Mouse (Mus musculus) heart, postnatal 0 days (tissue): Measurements from ENCODE around the gene Ntng1. TPM values are rescaled to one million over a fixed set of nuclear protein-coding genes. Genes with fewer than 3 reads are reported as not detected.

Source experiments
- ATAC-seq: fragments of 200-750 bp; cut with Nextera tagmentation; 2 replicates; pipeline ENCODE4 v1.8.0; 2017; ENCODE audit warnings: low read depth, moderate number of reproducible peaks, moderate library complexity; ENCODE audit not compliant: insufficient read depth
- DNase-seq: peaks from one replicate; pipeline ENCODE4 v3.0.0-alpha.2; 2016; ENCODE audit warnings: low spot score
- H3K27ac ChIP-seq: fragments of 300-500 bp; sonication (generic); 2 replicates; pipeline ENCODE4 v1.5.1; 2014; ENCODE audit warnings: low read depth, mild to moderate bottlenecking
- H3K27me3 ChIP-seq: fragments of 300-500 bp; sonication (generic); 2 replicates; pipeline ENCODE4 v1.6.1; 2014; ENCODE audit warnings: low read length, mixed read lengths; ENCODE audit not compliant: control insufficient read depth, insufficient read depth
- H3K36me3 ChIP-seq: fragments of 300-500 bp; sonication (generic); replicated peaks from 2 replicates; pipeline ENCODE4 v1.6.1; 2014; ENCODE audit warnings: low read length, mixed read lengths; ENCODE audit not compliant: control insufficient read depth, insufficient read depth
- H3K4me1 ChIP-seq: fragments of 300-500 bp; sonication (generic); 2 replicates; pipeline ENCODE4 v1.6.1; 2014; ENCODE audit warnings: antibody characterized with exemption; ENCODE audit not compliant: control insufficient read depth, insufficient read depth
- H3K4me2 ChIP-seq: fragments of 300-500 bp; sonication (generic); 2 replicates; pipeline ENCODE4 v1.6.1; 2014; ENCODE audit warnings: low read depth, mild to moderate bottlenecking, low read length, moderate library complexity
- H3K4me3 ChIP-seq: fragments of 300-500 bp; sonication (generic); 2 replicates; pipeline ENCODE4 v1.5.1; 2014; ENCODE audit warnings: low read depth, low read length
- H3K9ac ChIP-seq: fragments of 300-500 bp; sonication (generic); replicated peaks from 2 replicates; pipeline ENCODE4 v1.6.1; 2014; ENCODE audit warnings: low read depth, low read length, mixed read lengths
- H3K9me3 ChIP-seq: fragments of 300-500 bp; sonication (generic); replicated peaks from 2 replicates; pipeline ENCODE4 v1.6.1; 2016; ENCODE audit warnings: low read length; ENCODE audit not compliant: control insufficient read depth
- CTCF ChIP-seq: IDR thresholded peaks from 2 replicates; pipeline ENCODE4 v1.5.1; 2016; ENCODE audit warnings: antibody characterized with exemption, control low read depth, low read depth
- EP300 ChIP-seq: IDR thresholded peaks from 2 replicates; pipeline ENCODE4 v1.6.1; 2016; ENCODE audit warnings: antibody characterized with exemption, low read depth
- WGBS: fragments of 180-500 bp; shearing (Covaris S2); extraction: QIAGEN DNeasy Blood & Tissue Kit; methylation state at CpG from one replicate; pipeline ENCODE4 v1.1.7; 2014; 5-methylcytosine and 5-hydroxymethylcytosine counted together
- polyA plus RNA-seq: library from polyadenylated mRNA; unstranded; fragments of >200 nt; fragmentation: Nextera tagmentation; extraction: Ambion mirVana; gene quantifications from 2 replicates; pipeline ENCODE4 v1.2.1, GENCODE M21; 2015
- total RNA-seq: library from RNA; depleted of rRNA; stranded (reverse); fragments of >200 nt; gene quantifications from 2 replicates; pipeline ENCODE4 v1.2.3, GENCODE M21; 2014; ENCODE audit warnings: low replicate concordance

Ntng1 gene
- total and polyA plus RNA-seq, 2 experiments from 2014 or later = 0.12 to 0.65 TPM

DNA sequence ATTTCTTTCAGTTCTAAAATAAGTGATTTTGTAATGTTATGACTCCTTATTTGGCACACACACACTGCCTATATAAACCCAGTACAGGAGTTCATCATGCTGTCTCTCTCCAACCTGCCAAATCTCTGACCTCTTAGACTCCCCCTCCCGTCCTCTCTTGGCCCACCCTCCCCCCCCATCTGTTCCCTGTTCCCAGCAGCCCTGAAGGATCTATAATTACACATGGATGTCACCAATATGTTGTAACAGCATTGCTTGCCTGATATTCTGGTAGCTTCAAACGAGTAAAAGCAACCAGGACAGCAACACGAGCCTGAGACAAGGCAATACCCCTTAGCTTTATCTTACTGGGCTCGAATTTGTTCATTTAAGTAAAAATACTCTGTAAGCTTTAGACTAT, 220.0 kb downstream of the Ntng1 start:
- no peaks in the 10 kb centered on the region for H3K9me3 ChIP-seq
- no peak overlapping the region for H3K4me3 ChIP-seq
- peaks cover under 1% of the 10 kb centered on the region; the same call in 1 of the 2 replicates for H3K27me3 ChIP-seq
- no peak for DNase-seq
- H3K4me2 ChIP-seq = no peak overlapping the region
- H3K27ac ChIP-seq = no peak overlapping the region
- WGBS = 29% methylated on average over 4 of the region's 4 CpGs
- H3K9ac ChIP-seq = no peak overlapping the region
- no peak for TF ChIP-seq EP300
- no peak for TF ChIP-seq CTCF
- ATAC-seq = no peak
- no peaks in the 10 kb centered on the region for H3K4me1 ChIP-seq
- H3K36me3 ChIP-seq = no peaks in the 10 kb centered on the region

DNA sequence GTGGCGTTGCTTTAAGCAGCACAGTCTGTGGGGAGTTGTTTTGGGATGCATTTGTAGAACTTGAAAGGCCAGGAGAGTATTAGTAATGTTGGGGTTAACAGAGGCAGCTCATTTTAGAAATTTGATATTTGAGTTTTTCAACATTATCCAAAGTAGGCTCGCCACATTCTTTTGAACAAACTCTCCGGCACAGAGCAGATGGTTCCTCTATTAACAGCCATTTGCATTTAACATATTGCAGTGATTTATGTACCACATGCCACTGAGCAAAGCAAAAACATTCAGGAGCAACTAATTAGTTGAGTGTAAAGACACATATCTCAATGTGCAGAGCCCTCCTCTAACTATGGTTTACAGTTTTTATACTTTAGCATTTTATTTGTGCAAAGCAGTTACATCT, 224.8 kb downstream of the Ntng1 start:
- ATAC-seq (no peak), DNase-seq (no peak)
- H3K36me3 ChIP-seq = no peaks in the 10 kb centered on the region
- H3K4me3 ChIP-seq = no peak overlapping the region
- 78% methylated on average over 3 of the region's 3 CpGs for WGBS
- H3K27ac ChIP-seq = no peak overlapping the region
- no peaks in the 10 kb centered on the region for H3K9me3 ChIP-seq
- no peak overlapping the region for H3K9ac ChIP-seq
- peaks cover 3% of the 10 kb centered on the region; the same call in 1 of the 2 replicates for H3K27me3 ChIP-seq
- TF ChIP-seq EP300 = no peak
- TF ChIP-seq CTCF = no peak
- no peak overlapping the region for H3K4me2 ChIP-seq
- no peaks in the 10 kb centered on the region for H3K4me1 ChIP-seq

DNA sequence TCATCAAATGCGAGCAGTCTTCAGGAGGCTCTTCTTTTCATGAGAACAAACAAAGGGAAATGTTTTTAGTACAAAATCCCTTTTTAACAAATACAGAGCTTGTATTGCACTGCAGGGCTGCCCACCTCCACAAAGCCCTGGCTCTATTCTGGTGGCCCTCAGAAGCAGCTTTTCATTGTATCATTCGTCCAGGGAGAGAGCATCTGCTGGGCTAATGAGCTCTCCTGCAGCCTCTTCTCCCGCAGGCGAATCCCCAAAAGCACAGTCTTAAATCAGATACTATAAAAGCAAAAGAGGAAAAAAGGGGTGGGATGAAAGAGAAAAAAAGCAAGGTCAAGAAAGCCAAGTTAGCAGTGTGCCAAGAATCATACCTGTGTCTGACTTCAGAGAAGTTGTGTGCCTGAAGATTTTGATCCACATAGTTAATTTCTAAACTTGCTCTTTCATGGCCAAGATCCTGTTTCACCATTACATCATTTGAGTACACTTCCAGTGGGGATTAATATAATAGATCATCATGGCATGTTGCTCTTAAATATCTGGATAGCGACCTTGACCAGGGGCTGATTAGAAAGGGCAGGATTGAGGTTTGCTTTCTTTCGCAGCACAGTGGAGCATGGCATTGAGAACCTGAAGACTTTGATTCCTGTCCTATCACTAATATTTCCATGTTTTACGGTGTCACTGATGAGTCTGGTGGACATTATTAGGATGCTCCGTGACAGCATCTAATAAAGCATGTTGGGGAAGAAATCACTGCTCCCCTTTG, 225.7 kb downstream of the Ntng1 start:
- TF ChIP-seq CTCF (no peak), EP300 (no peak)
- no peak overlapping the region for H3K9ac ChIP-seq
- peaks cover 3% of the 10 kb centered on the region; the same call in 1 of the 2 replicates for H3K27me3 ChIP-seq
- WGBS = 70% methylated on average over 8 of the region's 8 CpGs
- no peak overlapping the region for H3K4me3 ChIP-seq
- DNase-seq (no peak), ATAC-seq (no peak)
- no peaks in the 10 kb centered on the region for H3K4me1 ChIP-seq
- H3K4me2 ChIP-seq = no peak overlapping the region
- no peak overlapping the region for H3K27ac ChIP-seq
- no peaks in the 10 kb centered on the region for H3K9me3 ChIP-seq
- no peaks in the 10 kb centered on the region for H3K36me3 ChIP-seq

DNA sequence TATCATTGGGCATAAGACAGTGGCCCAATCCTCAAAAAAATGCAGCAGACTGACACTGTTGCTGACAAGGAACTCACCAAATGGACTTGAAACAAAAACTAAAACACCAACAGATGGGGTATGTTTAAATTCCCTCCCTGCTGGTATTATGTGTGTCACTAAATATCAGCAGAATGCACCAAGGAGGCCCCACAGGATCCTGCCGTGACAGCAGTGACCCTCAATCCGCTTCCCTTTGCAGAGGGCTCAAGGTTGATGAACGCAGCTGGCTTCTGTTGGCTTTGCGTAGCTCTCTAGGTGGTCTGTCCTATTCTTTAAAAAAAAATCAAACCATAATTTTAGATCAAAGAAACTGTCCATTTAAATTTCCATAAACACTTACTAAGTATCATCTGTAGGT, 226.7 kb downstream of the Ntng1 start:
- H3K9me3 ChIP-seq = no peaks in the 10 kb centered on the region
- no peak overlapping the region for H3K4me3 ChIP-seq
- H3K4me2 ChIP-seq = no peak overlapping the region
- DNase-seq (no peak), ATAC-seq (no peak)
- H3K27ac ChIP-seq = no peak overlapping the region
- 68% methylated on average over 4 of the region's 4 CpGs for WGBS
- H3K9ac ChIP-seq = no peak overlapping the region
- TF ChIP-seq CTCF (no peak), EP300 (no peak)
- H3K27me3 ChIP-seq = peaks cover 3% of the 10 kb centered on the region; the same call in 1 of the 2 replicates
- no peaks in the 10 kb centered on the region for H3K36me3 ChIP-seq
- H3K4me1 ChIP-seq = no peaks in the 10 kb centered on the region

DNA sequence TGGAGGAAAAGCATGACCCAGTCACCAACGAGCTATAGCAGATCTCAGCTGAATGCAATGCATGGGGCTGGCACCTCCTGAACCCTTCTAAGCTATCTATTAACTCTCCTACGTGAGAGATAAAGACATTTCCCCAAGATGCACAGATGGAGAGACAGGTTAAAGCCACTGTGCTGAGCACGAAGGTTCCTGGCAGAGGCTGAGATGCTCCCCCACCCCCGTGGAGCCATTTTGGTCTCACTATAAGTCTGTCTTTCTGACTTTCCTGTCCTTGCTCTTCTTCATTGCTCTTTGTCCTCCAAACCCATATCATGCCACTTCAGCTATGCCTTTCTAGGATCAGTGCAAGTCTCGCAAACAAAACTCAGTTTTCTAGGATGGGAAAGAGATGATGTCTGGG, 229.6 kb downstream of the Ntng1 start:
- no peak for ATAC-seq
- WGBS = 62% methylated on average over 5 of the region's 5 CpGs
- Histone ChIP-seq H3K36me3 (no peaks in the 10 kb centered on the region), H3K9me3 (no peaks in the 10 kb centered on the region), H3K9ac (no peak overlapping the region), H3K4me2 (no peak overlapping the region), H3K4me3 (no peak overlapping the region), H3K27ac (no peak overlapping the region), H3K4me1 (no peaks in the 10 kb centered on the region), H3K27me3 (peaks cover 3% of the 10 kb centered on the region; the same call in 1 of the 2 replicates)
- no peak for TF ChIP-seq CTCF
- no peak for TF ChIP-seq EP300
- DNase-seq = no peak

DNA sequence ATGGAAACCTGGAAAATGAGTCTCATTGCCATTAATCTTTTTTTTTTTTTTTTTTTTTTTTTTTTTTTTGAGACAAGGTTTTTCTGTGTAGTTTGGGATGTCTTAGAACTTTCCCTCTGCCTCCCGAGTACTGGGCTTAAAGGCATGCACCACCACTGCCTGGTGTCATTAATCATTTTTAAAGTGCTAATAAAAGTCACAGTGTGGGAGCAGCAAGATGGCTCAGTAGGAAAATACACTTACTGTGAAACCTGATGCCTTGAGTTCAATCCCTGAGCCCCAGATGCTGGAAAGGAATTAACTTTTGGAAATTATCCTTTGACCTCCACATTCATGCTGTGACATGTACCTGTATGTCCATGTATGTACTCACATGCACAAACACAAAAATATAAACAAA, 253.2 kb downstream of the Ntng1 start:
- Histone ChIP-seq H3K4me3 (no peak overlapping the region), H3K27ac (no peak overlapping the region), H3K4me1 (no peaks in the 10 kb centered on the region), H3K9ac (no peak overlapping the region), H3K36me3 (no peaks in the 10 kb centered on the region), H3K9me3 (no peaks in the 10 kb centered on the region), H3K4me2 (no peak overlapping the region), H3K27me3 (no peaks in the 10 kb centered on the region)
- WGBS = 63% methylated on average over 1 of the region's 1 CpGs
- no peak for TF ChIP-seq CTCF
- no peak for TF ChIP-seq EP300
- no peak for ATAC-seq
- DNase-seq = no peak
